Mouse (Mus musculus) small intestine, adult 2 months (tissue): ENCODE results near the gene Olfr972.

Source experiments
- CTCF ChIP-seq: fragments of 200-500 bp; IDR thresholded peaks from 2 replicates; pipeline ENCODE4 v1.5.1; 2012; ENCODE audit warnings: low read depth, mild to moderate bottlenecking, control low read depth, inconsistent platforms, low read length, moderate library complexity, mixed read lengths; ENCODE audit not compliant: insufficient replicate concordance, insufficient read length; ENCODE audit errors: extremely low read depth
- POLR2A ChIP-seq: fragments of 200-500 bp; IDR thresholded peaks from 2 replicates; pipeline ENCODE4 v1.6.1; 2012; ENCODE audit warnings: low read depth, mild to moderate bottlenecking, control low read depth, inconsistent platforms, low read length, moderate library complexity

- TF ChIP-seq POLR2A (no peak), CTCF (no peak)
These were observed 40.8 kb downstream of the Olfr972 start, which contains the start of gene Olfr229 for GRCm38 (mm10) chr9:39907036-39907435.
